Mouse (Mus musculus): Measurements from ENCODE around the gene Rnls. TPM values are rescaled to one million over a fixed set of nuclear protein-coding genes. Genes with fewer than 3 reads are reported as not detected.

The Rnls gene
- polyA plus RNA-seq, 1 experiment from 2014 or later = 4.8 TPM

- Histone ChIP-seq H3K4me3 (ENCODE audit: low read depth, low read length) (no peak overlapping the region), H3K36me3 (ENCODE audit: control insufficient read depth, insufficient read depth, low read length) (no peaks in the 10 kb centered on the region), H3K27me3 (ENCODE audit: control insufficient read depth, insufficient read depth, low read length) (no peaks in the 10 kb centered on the region), H3K4me2 (ENCODE audit: low read depth, severe bottlenecking) (no peak overlapping the region), H3K4me1 (ENCODE audit: control insufficient read depth, insufficient read depth, low read length) (no peaks in the 10 kb centered on the region), H3K9ac (ENCODE audit: low read length) (no peak overlapping the region), H3K27ac (replicated peaks; ENCODE audit: low read depth, low read length) (no peak overlapping the region), H3K9me3 (ENCODE audit: control insufficient read depth, low read length) (no peaks in the 10 kb centered on the region)
- ATAC-seq (ENCODE audit: insufficient number of reproducible peaks, low FRiP score, low TSS enrichment, low read depth) = no peak
- no peak for DNase-seq (ENCODE audit: low spot score)
- 53% methylated on average over 3 of the region's 3 CpGs for WGBS
These were observed 300.8 kb downstream of the Rnls start for GRCm38 (mm10) chr19:33091324-33091723.

DNA sequence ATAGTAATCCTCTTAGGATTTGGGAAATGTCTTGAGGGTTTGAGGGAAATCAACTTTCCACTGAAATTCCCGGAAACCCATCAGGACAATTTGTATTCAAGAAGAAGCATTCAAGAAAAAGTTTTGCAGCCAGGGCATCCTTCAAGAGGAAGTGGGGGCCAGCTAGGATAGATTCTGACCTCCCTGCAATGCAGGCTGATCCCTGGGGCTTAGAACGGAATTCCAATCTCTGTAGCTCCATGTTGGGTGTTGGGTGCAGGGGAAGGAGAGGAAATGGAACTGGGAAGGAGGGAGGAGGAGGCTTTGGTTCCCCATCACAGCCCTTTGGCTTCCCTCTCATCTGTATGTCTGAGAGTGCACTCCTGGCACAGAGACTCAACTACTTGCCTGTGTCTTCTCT lies 303.2 kb downstream of the Rnls start:
- Histone ChIP-seq H3K4me2 (ENCODE audit: low read depth, severe bottlenecking) (no peak overlapping the region), H3K27ac (replicated peaks; ENCODE audit: low read depth, low read length) (no peak overlapping the region), H3K9me3 (ENCODE audit: control insufficient read depth, low read length) (no peaks in the 10 kb centered on the region), H3K4me3 (ENCODE audit: low read depth, low read length) (no peak overlapping the region), H3K27me3 (ENCODE audit: control insufficient read depth, insufficient read depth, low read length) (no peaks in the 10 kb centered on the region), H3K4me1 (ENCODE audit: control insufficient read depth, insufficient read depth, low read length) (no peaks in the 10 kb centered on the region), H3K36me3 (ENCODE audit: control insufficient read depth, insufficient read depth, low read length) (no peaks in the 10 kb centered on the region), H3K9ac (ENCODE audit: low read length) (no peak overlapping the region)
- ATAC-seq (ENCODE audit: insufficient number of reproducible peaks, low FRiP score, low TSS enrichment, low read depth) (no peak), DNase-seq (ENCODE audit: low spot score) (no peak)
- 83% methylated on average over 2 of the region's 2 CpGs for WGBS

- H3K4me1 ChIP-seq (ENCODE audit: control insufficient read depth, insufficient read depth, low read length) = no peaks in the 10 kb centered on the region
- H3K9me3 ChIP-seq (ENCODE audit: control insufficient read depth, low read length) = no peaks in the 10 kb centered on the region
- H3K4me2 ChIP-seq (ENCODE audit: low read depth, severe bottlenecking) = no peak overlapping the region
- H3K27me3 ChIP-seq (ENCODE audit: control insufficient read depth, insufficient read depth, low read length) = no peaks in the 10 kb centered on the region
- no peak for DNase-seq (ENCODE audit: low spot score)
- H3K4me3 ChIP-seq (ENCODE audit: low read depth, low read length) = no peak overlapping the region
- no peaks in the 10 kb centered on the region for H3K36me3 ChIP-seq (ENCODE audit: control insufficient read depth, insufficient read depth, low read length)
- 75% methylated on average over 4 of the region's 4 CpGs for WGBS
- H3K27ac ChIP-seq (replicated peaks; ENCODE audit: low read depth, low read length) = no peak overlapping the region
- no peak for ATAC-seq (ENCODE audit: insufficient number of reproducible peaks, low FRiP score, low TSS enrichment, low read depth)
- no peak overlapping the region for H3K9ac ChIP-seq (ENCODE audit: low read length)
These were observed 304.1 kb downstream of the Rnls start for GRCm38 (mm10) chr19:33087961-33088360.

Small RNAs within 50 kb of the gene (microRNA-seq; reads per million reads assigned to microRNA genes)
- gene Mir3970 = not detected

Other genes with a start within 250 kb of the Rnls start
- not detected in 2 replicates for gene Lipo4, start 125.5 kb upstream of the Rnls start, polyA plus RNA-seq (2014; fragmentation: Nextera tagmentation; extraction: Ambion mirVana)
- gene Gm8978, start 233.0 kb upstream of the Rnls start, polyA plus RNA-seq (2014; fragmentation: Nextera tagmentation; extraction: Ambion mirVana) = not detected in 2 replicates